Mouse (Mus musculus): ENCODE measurements at regions not wholly inside any gene's neighbourhood (a gene's known extent, or its start where the extent isn't known, plus 50 kb on each side); places are given as distances from the start of the nearest gene placed in this dataset.

DNA sequence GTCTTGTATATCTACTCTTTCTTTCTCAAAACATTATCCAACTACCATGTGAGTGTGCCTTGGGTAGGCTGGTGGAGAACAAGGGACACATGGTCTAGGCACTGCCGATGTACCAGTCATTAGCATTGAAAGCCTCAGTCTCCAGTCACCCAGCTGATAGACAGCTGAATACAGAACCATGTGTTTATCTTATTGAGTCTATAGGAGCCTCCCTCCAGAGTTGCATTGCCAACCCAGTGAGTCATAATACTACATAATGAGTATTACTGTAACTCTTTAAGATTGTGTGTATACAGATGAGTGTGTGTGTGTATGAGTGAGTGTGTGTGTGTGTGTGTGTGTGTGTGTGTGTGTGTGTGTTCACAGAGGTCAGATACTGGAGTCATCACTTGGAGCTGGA lies 110.9 kb upstream of the Ralgapa2 start:
- DNase-seq, result no peak
- intact Hi-C loops (cut with DNase I), result no loop called here

- DNase-seq, result no peak
- intact Hi-C loops (cut with DNase I), result no loop called here
Observed at GRCm38 (mm10) chr2:146624207-146624606, 112.1 kb upstream of the Ralgapa2 start.

- intact Hi-C loops (cut with DNase I), result no loop called here
- DNase-seq, result no peak
Observed at GRCm38 (mm10) chr2:146625166-146625751, 113.1 kb upstream of the Ralgapa2 start.

- intact Hi-C loops (cut with DNase I), result no loop called here
- no peak for DNase-seq
Observed at GRCm38 (mm10) chr2:146626531-146626930, 114.4 kb upstream of the Ralgapa2 start.

- DNase-seq, result no peak
- intact Hi-C loops (cut with DNase I), result loop anchor here (5.0 to 10.0 kb wide), 3 partner anchors 205 to 547 kb away; no protein-coding TSS in a partner anchor
Observed at GRCm38 (mm10) chr2:146630179-146630578, 118.0 kb upstream of the Ralgapa2 start.

GRCm38 (mm10) chr2:146631098-146631497 lies 119.0 kb upstream of the Ralgapa2 start:
- DNase-seq, result no peak
- intact Hi-C loops (cut with DNase I), result loop anchor here (5.0 to 10.0 kb wide), 3 partner anchors 204 to 546 kb away; no protein-coding TSS in a partner anchor

- peak; percentile 64 for DNase-seq
- intact Hi-C loops (cut with DNase I), result loop anchor here (5.0 to 10.0 kb wide), 3 partner anchors 201 to 544 kb away; no protein-coding TSS in a partner anchor
Observed at GRCm38 (mm10) chr2:146633329-146634070, 121.4 kb upstream of the Ralgapa2 start.

- intact Hi-C loops (cut with DNase I), result loop anchor here (10.0 kb wide), 2 partner anchors 197 to 317 kb away; no protein-coding TSS in a partner anchor
- no peak for DNase-seq
Observed at GRCm38 (mm10) chr2:146637573-146637972, 125.4 kb upstream of the Ralgapa2 start.

- intact Hi-C loops (cut with DNase I), result no loop called here
Observed at GRCm38 (mm10) chr2:146646237-146646972, 134.3 kb upstream of the Ralgapa2 start.

DNA sequence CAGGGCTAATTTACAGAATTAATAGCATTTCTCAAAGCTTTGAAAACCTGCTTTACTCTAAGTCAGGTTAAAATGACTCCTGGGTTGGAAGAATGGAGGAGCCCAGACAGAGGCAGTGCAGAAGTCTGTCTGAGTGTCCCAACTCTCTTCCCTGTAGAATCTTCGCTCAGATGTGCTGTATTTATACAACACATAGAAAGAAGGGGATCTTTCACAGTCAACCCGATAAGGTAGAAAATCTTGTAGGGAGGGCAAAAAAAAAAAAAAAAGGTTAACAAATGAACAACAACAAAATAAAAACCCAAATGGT lies 134.8 kb upstream of the Ralgapa2 start:
- intact Hi-C loops (cut with DNase I), result no loop called here

More at GRCm38 (mm10) chr2:146646237-146646972, 134.3 kb upstream of the Ralgapa2 start:
- DNase-seq, result no peak

GRCm38 (mm10) chr2:146661346-146661745 lies 149.2 kb upstream of the Ralgapa2 start:
- no peak for DNase-seq

More for the DNA sequence above, 134.8 kb upstream of the Ralgapa2 start:
- no peak for DNase-seq

GRCm38 (mm10) chr2:146672761-146673160 lies 160.6 kb upstream of the Ralgapa2 start:
- no peak for DNase-seq
- intact Hi-C loops (cut with DNase I), result no loop called here

More at GRCm38 (mm10) chr2:146661346-146661745, 149.2 kb upstream of the Ralgapa2 start:
- intact Hi-C loops (cut with DNase I), result no loop called here

DNA sequence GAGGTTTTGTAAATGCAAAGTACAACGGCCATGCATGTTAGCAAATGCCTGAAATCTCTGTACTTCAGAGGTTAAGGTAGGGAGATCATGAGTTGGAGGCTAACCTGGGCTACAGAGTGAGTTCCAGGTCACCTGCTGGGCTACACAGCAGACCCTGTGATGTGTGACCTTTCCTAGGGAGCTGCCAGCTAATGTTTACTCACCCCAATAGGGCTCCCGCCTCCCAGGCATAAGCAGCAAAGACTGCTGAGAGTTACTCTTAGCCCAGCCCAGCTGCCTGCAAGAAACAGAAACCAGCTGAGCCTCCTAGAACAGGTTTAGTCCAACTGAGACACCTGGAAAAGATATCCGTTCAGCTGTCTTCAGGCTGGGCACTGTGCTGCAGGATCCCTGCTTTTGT lies 169.8 kb upstream of the Ralgapa2 start:
- DNase-seq, result no peak
- intact Hi-C loops (cut with DNase I), result no loop called here

DNA sequence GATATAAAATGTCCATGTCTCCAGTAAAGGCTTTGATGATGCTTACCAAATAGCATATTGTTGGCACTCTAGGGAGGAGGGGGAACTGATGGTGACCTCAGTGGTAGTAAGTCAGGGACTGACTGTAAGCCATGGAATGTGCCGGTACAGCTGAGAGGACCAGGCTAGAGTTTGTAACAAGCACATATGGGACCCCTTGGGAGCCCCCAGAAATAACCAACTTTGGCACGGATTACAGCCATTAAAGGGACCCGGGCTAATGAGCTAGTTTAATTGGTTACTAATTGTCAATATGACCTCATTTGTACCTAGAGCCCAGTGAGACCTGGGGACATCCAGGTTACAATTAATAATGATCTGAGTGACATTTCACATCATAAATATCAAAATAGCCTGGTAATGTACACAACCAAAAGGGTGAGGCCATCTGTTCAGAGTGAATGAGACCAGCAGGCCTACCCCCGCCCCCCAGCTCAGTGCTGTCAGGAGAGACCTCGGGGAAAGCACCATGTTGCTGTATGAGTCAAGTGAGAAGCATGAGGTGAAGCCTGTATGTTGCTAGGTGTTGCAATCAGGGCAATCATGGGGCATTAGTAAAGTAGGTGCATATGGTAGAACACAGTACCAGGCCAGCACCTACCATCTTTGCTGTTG lies 169.7 kb upstream of the Kiz start:
- intact Hi-C loops (cut with DNase I), result no loop called here

GRCm38 (mm10) chr2:146688544-146688943 lies 167.1 kb upstream of the Kiz start:
- no peak for DNase-seq
- intact Hi-C loops (cut with DNase I), result no loop called here

More for the DNA sequence above, 169.7 kb upstream of the Kiz start:
- DNase-seq, result peak; percentile 6

GRCm38 (mm10) chr2:146693484-146693883 lies 162.2 kb upstream of the Kiz start:
- intact Hi-C loops (cut with DNase I), result no loop called here
- no peak for DNase-seq

DNA sequence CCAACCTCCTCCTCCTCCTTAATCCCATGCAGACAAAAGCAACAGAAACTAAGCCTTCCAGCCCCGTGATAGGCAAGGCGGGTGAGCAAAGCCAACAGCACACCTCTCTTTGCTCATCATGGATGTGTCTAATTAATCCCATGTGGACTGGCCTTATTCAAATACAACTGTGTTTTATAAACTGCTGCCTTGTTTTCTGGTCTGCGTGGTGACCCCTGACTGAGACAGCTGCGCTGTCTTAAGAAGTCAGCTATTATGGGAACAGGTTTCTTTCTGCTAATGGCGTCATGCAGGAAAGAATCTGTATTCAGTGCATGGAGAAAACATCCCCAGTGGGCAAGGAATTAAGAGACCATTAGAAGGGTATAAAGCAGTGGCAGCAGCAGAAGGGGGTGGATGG lies 161.6 kb upstream of the Kiz start:
- DNase-seq, result no peak
- intact Hi-C loops (cut with DNase I), result no loop called here

- intact Hi-C loops (cut with DNase I), result no loop called here
- DNase-seq, result no peak
Observed at GRCm38 (mm10) chr2:146696277-146696676, 159.4 kb upstream of the Kiz start.

DNA sequence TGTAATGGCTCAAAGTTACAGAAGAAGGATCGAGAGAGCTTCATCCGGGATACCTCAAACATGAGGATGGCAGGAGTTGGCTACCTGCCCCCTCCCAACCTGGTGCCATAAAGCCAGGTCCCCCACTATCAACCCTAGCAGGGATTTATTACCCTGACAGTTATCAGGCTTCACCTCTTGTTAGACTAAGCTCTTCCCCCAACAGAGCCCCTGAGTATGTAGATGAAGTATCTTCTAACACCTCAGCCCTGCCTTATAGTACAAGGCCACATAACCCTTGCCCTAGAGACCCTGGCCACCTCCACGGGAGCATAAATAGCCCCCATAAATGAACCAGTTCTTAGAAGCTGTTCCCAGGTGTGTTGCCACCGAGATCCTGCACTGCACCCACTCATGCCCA lies 158.9 kb upstream of the Kiz start:
- intact Hi-C loops (cut with DNase I), result no loop called here
- DNase-seq, result no peak

DNA sequence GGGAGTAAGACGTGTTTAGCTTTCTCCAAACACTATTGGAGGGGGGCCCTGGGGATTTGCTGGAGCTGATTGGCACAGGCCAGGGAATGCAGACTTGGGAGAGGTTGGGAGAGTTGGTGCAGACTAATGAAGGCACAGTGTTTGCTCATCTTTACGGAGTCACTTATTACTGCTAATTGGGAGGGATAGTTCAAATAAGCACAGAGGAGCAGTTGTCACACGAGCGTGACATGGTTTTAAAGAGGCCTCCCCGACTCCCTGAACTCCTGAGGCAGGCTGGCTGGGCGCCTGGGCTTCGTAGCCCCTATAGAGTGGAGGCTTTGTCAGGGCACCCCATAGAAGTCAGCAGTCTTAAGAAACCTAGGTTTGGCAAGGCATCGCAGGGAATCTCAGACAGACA lies 145.0 kb upstream of the Kiz start:
- DNase-seq, result peak; percentile 61
- intact Hi-C loops (cut with DNase I), result no loop called here

GRCm38 (mm10) chr2:146721184-146721715 lies 134.4 kb upstream of the Kiz start:
- no peak for DNase-seq
- intact Hi-C loops (cut with DNase I), result loop anchor here (5.0 kb wide), 1 partner anchor 116 kb away; no protein-coding TSS in a partner anchor

Data from left cerebral cortex, postnatal 4 days (tissue).